Mouse (Mus musculus) cortical plate, adult 2 months (tissue): ENCODE data around the gene Borcs6. TPM values are rescaled to one million over a fixed set of nuclear protein-coding genes. Genes with fewer than 3 reads are reported as not detected.

Source experiments
- H3K27ac ChIP-seq: fragments of 200-500 bp; 2 replicates; pipeline ENCODE4 v1.5.1; 2012; ENCODE audit warnings: low read length, control low read depth, inconsistent platforms; ENCODE audit not compliant: insufficient read depth
- H3K4me1 ChIP-seq: fragments of 200-500 bp; 2 replicates; pipeline ENCODE4 v1.6.1; 2011; ENCODE audit warnings: low read length; ENCODE audit not compliant: control insufficient read depth, insufficient read depth
- H3K4me3 ChIP-seq: fragments of 200-500 bp; 2 replicates; pipeline ENCODE4 v1.5.1; 2011; ENCODE audit warnings: mild to moderate bottlenecking, low read length, control low read depth; ENCODE audit not compliant: insufficient read depth
- CTCF ChIP-seq: fragments of 200-500 bp; IDR thresholded peaks from 2 replicates; pipeline ENCODE4 v1.5.1; 2011; ENCODE audit warnings: mild to moderate bottlenecking, control low read depth, low read length; ENCODE audit not compliant: insufficient read depth; ENCODE audit errors: extremely low read depth
- POLR2A ChIP-seq: fragments of 200-500 bp; IDR thresholded peaks from 2 replicates; pipeline ENCODE4 v1.6.1; 2011; ENCODE audit warnings: mild to moderate bottlenecking, low read length, control low read depth; ENCODE audit not compliant: insufficient read depth; ENCODE audit errors: extremely low read depth
- polyA plus RNA-seq: library from polyadenylated mRNA; depleted of rRNA; stranded (reverse); fragments of >200 nt; gene quantifications from 2 replicates; pipeline ENCODE4 v1.2.3, GENCODE M21; 2012

Borcs6 gene
- polyA plus RNA-seq, 1 experiment = 32.5 TPM

GRCm38 (mm10) chr11:69073951-69074775, 14.6 kb downstream of the Borcs6 start:
- H3K27ac ChIP-seq = peak overlapping the region; percentile 58; the same call in 1 of the 2 replicates
- H3K4me3 ChIP-seq = no peak overlapping the region
- TF ChIP-seq POLR2A = no peak
- TF ChIP-seq CTCF = no peak
- H3K4me1 ChIP-seq = peaks cover 4% of the 10 kb centered on the region

GRCm38 (mm10) chr11:69074776-69075069, 15.2 kb downstream of the Borcs6 start:
- no peak overlapping the region for H3K27ac ChIP-seq
- no peak for TF ChIP-seq POLR2A
- no peak for TF ChIP-seq CTCF
- no peak overlapping the region for H3K4me3 ChIP-seq
- peaks cover 4% of the 10 kb centered on the region for H3K4me1 ChIP-seq

- no peak overlapping the region for H3K4me3 ChIP-seq
- no peak overlapping the region for H3K27ac ChIP-seq
- no peak for TF ChIP-seq POLR2A
- no peak for TF ChIP-seq CTCF
- peaks cover 4% of the 10 kb centered on the region for H3K4me1 ChIP-seq
These were observed 16.4 kb downstream of the Borcs6 start for GRCm38 (mm10) chr11:69075764-69076479.

- TF ChIP-seq POLR2A (no peak), CTCF (no peak)
- H3K27ac ChIP-seq = no peak overlapping the region
- H3K4me1 ChIP-seq = peaks cover 4% of the 10 kb centered on the region
These were observed 17.1 kb downstream of the Borcs6 start for GRCm38 (mm10) chr11:69076572-69076971.

GRCm38 (mm10) chr11:69077316-69077715, 17.8 kb downstream of the Borcs6 start:
- Histone ChIP-seq H3K27ac (no peak overlapping the region), H3K4me3 (no peak overlapping the region), H3K4me1 (peaks cover 2% of the 10 kb centered on the region)
- no peak for TF ChIP-seq CTCF
- no peak for TF ChIP-seq POLR2A

More at GRCm38 (mm10) chr11:69076572-69076971, 17.1 kb downstream of the Borcs6 start:
- H3K4me3 ChIP-seq = no peak overlapping the region

- H3K4me3 ChIP-seq = no peak overlapping the region
- H3K4me1 ChIP-seq = peaks cover 2% of the 10 kb centered on the region; the same call in 1 of the 2 replicates
- no peak for TF ChIP-seq CTCF
- TF ChIP-seq POLR2A = no peak
- no peak overlapping the region for H3K27ac ChIP-seq
These were observed 18.5 kb downstream of the Borcs6 start for GRCm38 (mm10) chr11:69078041-69078440.

GRCm38 (mm10) chr11:69078805-69079438, 19.4 kb downstream of the Borcs6 start:
- Histone ChIP-seq H3K4me1 (0 out of 2 replicates have a peak, but pooled peaks cover 2% of the 10 kb centered on the region), H3K27ac (no peak overlapping the region), H3K4me3 (no peak overlapping the region)
- TF ChIP-seq CTCF (no peak), POLR2A (no peak)

- H3K4me3 ChIP-seq = no peak overlapping the region
- TF ChIP-seq POLR2A (no peak), CTCF (no peak)
- no peak overlapping the region for H3K27ac ChIP-seq
- H3K4me1 ChIP-seq = no peaks in the 10 kb centered on the region
These were observed 20.8 kb downstream of the Borcs6 start for GRCm38 (mm10) chr11:69080102-69080854.

- H3K4me1 ChIP-seq = no peaks in the 10 kb centered on the region
- TF ChIP-seq CTCF = no peak
- no peak for TF ChIP-seq POLR2A
- no peak overlapping the region for H3K4me3 ChIP-seq
- no peak overlapping the region for H3K27ac ChIP-seq
These were observed 21.3 kb downstream of the Borcs6 start for GRCm38 (mm10) chr11:69080855-69081222.
